8 mouse cellular contexts compared by ENCODE assay signal in genomic region chr5:112640651-112641050, GRCm38 (mm10).
DNase-seq lines count a peak whose midpoint lies in the region; ATAC-seq lines count a peak whose summit lies in the region.

No protein-coding gene starts in this region.

- no peaks in the 10 kb centered on the region for H3K36me3 ChIP-seq in midbrain, embryonic 11.5 days (ENCODE audit: control insufficient read depth, insufficient read depth, low read length)
- H3K36me3 ChIP-seq in midbrain, embryonic 16.5 days (ENCODE audit: control insufficient read depth, insufficient read depth, low read length) = no peaks in the 10 kb centered on the region
- H3K36me3 ChIP-seq in limb, embryonic 13.5 days = no peaks in the 10 kb centered on the region
- no peaks in the 10 kb centered on the region for H3K36me3 ChIP-seq in stomach, embryonic 16.5 days (ENCODE audit: control insufficient read depth, insufficient read depth, low read length)

- peaks cover 14% of the 10 kb centered on the region for H3K4me1 ChIP-seq in midbrain, embryonic 11.5 days (ENCODE audit: control insufficient read depth, insufficient read depth, low read length)
- peaks cover 11% of the 10 kb centered on the region for H3K4me1 ChIP-seq in midbrain, embryonic 16.5 days (ENCODE audit: control insufficient read depth, insufficient read depth, low read length)
- H3K4me1 ChIP-seq in limb, embryonic 13.5 days = 0 out of 2 replicates have a peak, but pooled peaks cover 7% of the 10 kb centered on the region
- H3K4me1 ChIP-seq in stomach, embryonic 16.5 days (ENCODE audit: control insufficient read depth, insufficient read depth, low read length) = no peaks in the 10 kb centered on the region

- 24% methylated on average over 13 of the region's 13 CpGs for WGBS in midbrain, embryonic 11.5 days
- 17% methylated on average over 13 of the region's 13 CpGs for WGBS in midbrain, embryonic 16.5 days
- WGBS in limb, embryonic 13.5 days = 18% methylated on average over 13 of the region's 13 CpGs
- 23% methylated on average over 13 of the region's 13 CpGs for WGBS in stomach, embryonic 16.5 days

- no peak overlapping the region for H3K4me3 ChIP-seq in midbrain, embryonic 11.5 days (ENCODE audit: low read depth, low read length)
- H3K4me3 ChIP-seq in midbrain, embryonic 16.5 days (ENCODE audit: low read depth, low read length) = no peak overlapping the region
- H3K4me3 ChIP-seq in limb, embryonic 13.5 days = no peak overlapping the region
- H3K4me3 ChIP-seq in stomach, embryonic 16.5 days (replicated peaks; ENCODE audit: low read length) = no peak overlapping the region

- H3K9me3 ChIP-seq in midbrain, embryonic 11.5 days (ENCODE audit: control insufficient read depth, low read length) = peaks cover 2% of the 10 kb centered on the region; the same call in 1 of the 2 replicates
- no peaks in the 10 kb centered on the region for H3K9me3 ChIP-seq in midbrain, embryonic 16.5 days (replicated peaks; ENCODE audit: control insufficient read depth, low read length, poor library complexity, severe bottlenecking)
- no peaks in the 10 kb centered on the region for H3K9me3 ChIP-seq in limb, embryonic 13.5 days
- no peaks in the 10 kb centered on the region for H3K9me3 ChIP-seq in stomach, embryonic 16.5 days (replicated peaks; ENCODE audit: control insufficient read depth, low read length)

- peak; percentile 24 for DNase-seq in adrenal gland, postnatal 14 days
- DNase-seq in adrenal gland, adult 18-20 months (ENCODE audit: low spot score in 2 of 2) = no peak
- DNase-seq in midbrain, embryonic 11.5 days (ENCODE audit: low spot score, missing footprints) = peak; percentile 83
- no peak for DNase-seq in ovary, postnatal 14 days (ENCODE audit: low spot score)
- no peak for DNase-seq in B cell, adult 2 months

- H3K27me3 ChIP-seq in midbrain, embryonic 11.5 days (ENCODE audit: control insufficient read depth, insufficient read depth, low read length) = no peaks in the 10 kb centered on the region
- H3K27me3 ChIP-seq in midbrain, embryonic 16.5 days (ENCODE audit: control insufficient read depth, insufficient read depth, low read depth, low read length) = no peaks in the 10 kb centered on the region
- H3K27me3 ChIP-seq in limb, embryonic 13.5 days = peaks cover 33% of the 10 kb centered on the region
- no peaks in the 10 kb centered on the region for H3K27me3 ChIP-seq in stomach, embryonic 16.5 days (ENCODE audit: control insufficient read depth, insufficient read depth, low read length)

- no peak overlapping the region for H3K9ac ChIP-seq in midbrain, embryonic 11.5 days (ENCODE audit: low read length)
- H3K9ac ChIP-seq in midbrain, embryonic 16.5 days (ENCODE audit: low read depth, low read length) = no peak overlapping the region
- H3K9ac ChIP-seq in limb, embryonic 13.5 days = no peak overlapping the region
- H3K9ac ChIP-seq in stomach, embryonic 16.5 days (ENCODE audit: low read length) = no peak overlapping the region

- no peak overlapping the region for H3K27ac ChIP-seq in midbrain, embryonic 11.5 days (ENCODE audit: low read depth, low read length)
- no peak overlapping the region for H3K27ac ChIP-seq in midbrain, embryonic 16.5 days (ENCODE audit: low read length)
- H3K27ac ChIP-seq in limb, embryonic 13.5 days = no peak overlapping the region
- no peak overlapping the region for H3K27ac ChIP-seq in stomach, embryonic 16.5 days (ENCODE audit: low read length)

- peak overlapping the region; percentile 22; the same call in 1 of the 2 replicates for H3K4me2 ChIP-seq in midbrain, embryonic 11.5 days
- no peak overlapping the region for H3K4me2 ChIP-seq in midbrain, embryonic 16.5 days (ENCODE audit: low read length)
- H3K4me2 ChIP-seq in limb, embryonic 13.5 days (replicated peaks) = peak overlapping the region; percentile 32
- H3K4me2 ChIP-seq in stomach, embryonic 16.5 days (ENCODE audit: low read depth, low read length) = 0 out of 2 replicates have a peak overlapping the region, but pooled peaks have one; percentile 9

- peak; percentile 31 for ATAC-seq in midbrain, embryonic 11.5 days (ENCODE audit: low FRiP score)
- no peak for ATAC-seq in midbrain, embryonic 16.5 days
- ATAC-seq in limb, embryonic 13.5 days (ENCODE audit: low FRiP score, low read depth) = no peak
- peak; percentile 53 for ATAC-seq in stomach, embryonic 16.5 days (ENCODE audit: insufficient read depth, low FRiP score)

Comparison
In these comparisons a context has a peak if more than half of its experiments do, and no peak if none do; other contexts are left out.
1. DNase-seq: peak in adrenal gland, postnatal 14 days (single experiment) and midbrain, embryonic 11.5 days (single experiment); none in adrenal gland, adult 18-20 months (0 of 2), ovary, postnatal 14 days (single experiment) and B cell, adult 2 months (0 of 2).
2. ATAC-seq: peak in midbrain, embryonic 11.5 days (single experiment) and stomach, embryonic 16.5 days (single experiment); none in midbrain, embryonic 16.5 days (single experiment) and limb, embryonic 13.5 days (single experiment).